Mouse (Mus musculus): ENCODE measurements around the gene Unc119b. TPM values are rescaled to one million over a fixed set of nuclear protein-coding genes. Genes with fewer than 3 reads are reported as not detected.
"Not testable (repeated sequence)": the region's sequence is repeated elsewhere in the genome, so short reads cannot be mapped to it uniquely, and the experiment has no call there.

Unc119b gene
- polyA plus RNA-seq, 1 experiment from 2014 or later, result 37.2 TPM

DNA sequence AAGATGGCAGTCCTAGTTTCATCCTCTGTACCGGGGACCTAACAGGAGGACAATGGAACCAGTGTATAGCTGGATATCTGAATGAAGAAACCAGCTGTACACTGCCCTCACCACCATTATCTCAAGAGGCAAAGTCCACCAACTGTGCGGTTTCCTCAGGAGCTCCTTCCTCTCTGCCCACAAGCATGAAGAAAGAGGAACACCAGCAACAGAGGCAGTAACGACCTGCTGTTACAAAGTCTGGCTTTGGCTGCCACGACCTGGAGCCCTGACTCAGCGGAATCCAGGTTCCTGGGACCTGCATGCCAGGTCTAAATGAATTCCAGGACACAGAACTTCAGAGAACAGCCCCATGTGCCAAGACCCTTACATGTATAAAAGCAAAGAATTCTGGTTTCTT, 21.1 kb upstream of the Unc119b start:
- no peaks in the 10 kb centered on the region for H3K9me3 ChIP-seq
- H3K27ac ChIP-seq (replicated peaks), result no peak overlapping the region
- ATAC-seq (ENCODE audit: low read depth), result no peak
- H3K36me3 ChIP-seq, result peaks cover 4% of the 10 kb centered on the region
- peaks cover 68% of the 10 kb centered on the region for H3K4me1 ChIP-seq (replicated peaks)
- 36% methylated on average over 5 of the region's 5 CpGs for WGBS
- peak overlapping the region; percentile 96 for H3K4me2 ChIP-seq
- peak overlapping the region; percentile 96 for H3K4me3 ChIP-seq
- H3K27me3 ChIP-seq, result no peaks in the 10 kb centered on the region
- H3K9ac ChIP-seq, result peak overlapping the region; percentile 97

GRCm38 (mm10) chr5:115155156-115155631, 20.4 kb upstream of the Unc119b start:
- H3K9ac ChIP-seq, result peak overlapping the region; percentile 97
- H3K4me3 ChIP-seq, result no peak overlapping the region; the same call in 1 of the 2 replicates
- 73% methylated on average over 13 of the region's 13 CpGs for WGBS
- no peaks in the 10 kb centered on the region for H3K27me3 ChIP-seq
- H3K36me3 ChIP-seq, result peaks cover 10% of the 10 kb centered on the region
- ATAC-seq (ENCODE audit: low read depth), result no peak
- peak overlapping the region; percentile 96 for H3K4me2 ChIP-seq
- H3K4me1 ChIP-seq (replicated peaks), result peaks cover 66% of the 10 kb centered on the region
- no peaks in the 10 kb centered on the region for H3K9me3 ChIP-seq
- H3K27ac ChIP-seq (replicated peaks), result no peak overlapping the region

- no peak overlapping the region for H3K4me2 ChIP-seq
- 71% methylated on average over 8 of the region's 8 CpGs for WGBS
- H3K4me3 ChIP-seq, result no peak overlapping the region
- ATAC-seq (ENCODE audit: low read depth), result no peak
- H3K9ac ChIP-seq, result peak overlapping the region; percentile 26; the same call in 1 of the 2 replicates
- H3K4me1 ChIP-seq (replicated peaks), result peaks cover 58% of the 10 kb centered on the region
- peak overlapping the region; percentile 18; the same call in 1 of the 2 replicates for H3K27ac ChIP-seq (replicated peaks)
- H3K27me3 ChIP-seq, result no peaks in the 10 kb centered on the region
- H3K36me3 ChIP-seq, result peaks cover 37% of the 10 kb centered on the region
- no peaks in the 10 kb centered on the region; the same call in 1 of the 2 replicates for H3K9me3 ChIP-seq
Measured at GRCm38 (mm10) chr5:115152132-115152956, 17.6 kb upstream of the Unc119b start.

GRCm38 (mm10) chr5:115151457-115151856, 16.7 kb upstream of the Unc119b start:
- no peak for ATAC-seq (ENCODE audit: low read depth)
- H3K9me3 ChIP-seq, result no peaks in the 10 kb centered on the region; the same call in 1 of the 2 replicates

GRCm38 (mm10) chr5:115150991-115151390, 16.2 kb upstream of the Unc119b start:
- H3K27me3 ChIP-seq, result no peaks in the 10 kb centered on the region
- H3K4me1 ChIP-seq (replicated peaks), result peaks cover 44% of the 10 kb centered on the region
- 82% methylated on average over 5 of the region's 5 CpGs for WGBS
- no peak overlapping the region for H3K4me3 ChIP-seq
- H3K27ac ChIP-seq (replicated peaks), result no peak overlapping the region
- no peak overlapping the region for H3K4me2 ChIP-seq
- no peaks in the 10 kb centered on the region; the same call in 1 of the 2 replicates for H3K9me3 ChIP-seq
- no peak for ATAC-seq (ENCODE audit: low read depth)
- no peak overlapping the region for H3K9ac ChIP-seq
- peaks cover 51% of the 10 kb centered on the region for H3K36me3 ChIP-seq

More at GRCm38 (mm10) chr5:115151457-115151856, 16.7 kb upstream of the Unc119b start:
- H3K4me1 ChIP-seq (replicated peaks), result peaks cover 49% of the 10 kb centered on the region
- H3K27me3 ChIP-seq, result no peaks in the 10 kb centered on the region
- H3K4me2 ChIP-seq, result no peak overlapping the region
- H3K27ac ChIP-seq (replicated peaks), result 0 out of 2 replicates have a peak overlapping the region, but pooled peaks have one; percentile 33
- H3K4me3 ChIP-seq, result no peak overlapping the region
- no peak overlapping the region for H3K9ac ChIP-seq
- WGBS, result 89% methylated on average over 13 of the region's 13 CpGs
- peaks cover 46% of the 10 kb centered on the region for H3K36me3 ChIP-seq

DNA sequence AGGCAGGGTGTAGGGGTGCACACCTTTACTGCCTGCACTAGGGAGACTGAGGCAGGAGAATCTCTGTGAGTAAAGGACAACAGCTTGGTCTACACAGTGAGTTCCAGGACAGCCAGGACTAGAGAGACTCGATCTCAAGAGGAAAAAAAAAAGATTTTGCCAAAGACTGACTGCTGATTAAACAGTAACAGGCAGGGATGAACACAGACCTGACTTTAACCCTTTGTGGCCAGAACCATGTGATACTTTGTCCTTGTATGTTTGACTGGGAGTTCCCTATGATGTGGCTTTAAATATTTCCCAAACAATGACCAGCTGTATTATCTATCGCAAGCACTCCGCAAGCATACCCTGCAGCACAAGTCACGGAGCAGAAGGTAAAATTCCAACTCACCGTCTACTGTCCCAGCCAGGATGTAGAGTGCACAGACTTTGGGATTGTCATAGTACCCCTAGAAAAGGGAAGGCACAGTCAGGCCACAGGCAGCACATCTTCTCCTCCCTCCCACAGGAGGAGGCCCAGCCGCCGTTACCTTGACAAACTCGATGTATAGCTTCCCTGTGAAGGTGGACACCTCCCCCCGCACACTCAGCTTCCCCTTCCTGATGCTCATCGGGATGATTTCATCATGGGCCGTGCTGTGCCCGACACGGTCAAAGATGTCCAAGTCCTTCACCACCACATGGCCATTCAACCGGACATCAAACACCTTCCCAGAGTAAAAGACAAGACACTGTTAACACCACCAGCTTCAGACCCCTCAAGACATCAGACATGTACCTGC, 15.1 kb upstream of the Unc119b start:
- H3K4me1 ChIP-seq (replicated peaks), result peaks cover 33% of the 10 kb centered on the region
- no peaks in the 10 kb centered on the region for H3K27me3 ChIP-seq
- no peak overlapping the region for H3K4me3 ChIP-seq
- no peak overlapping the region for H3K27ac ChIP-seq (replicated peaks)
- ATAC-seq (ENCODE audit: low read depth), result no peak
- peaks cover 61% of the 10 kb centered on the region for H3K36me3 ChIP-seq
- WGBS, result 96% methylated on average over 14 of the region's 14 CpGs
- no peaks in the 10 kb centered on the region; the same call in 1 of the 2 replicates for H3K9me3 ChIP-seq
- H3K9ac ChIP-seq, result no peak overlapping the region
- H3K4me2 ChIP-seq, result no peak overlapping the region

DNA sequence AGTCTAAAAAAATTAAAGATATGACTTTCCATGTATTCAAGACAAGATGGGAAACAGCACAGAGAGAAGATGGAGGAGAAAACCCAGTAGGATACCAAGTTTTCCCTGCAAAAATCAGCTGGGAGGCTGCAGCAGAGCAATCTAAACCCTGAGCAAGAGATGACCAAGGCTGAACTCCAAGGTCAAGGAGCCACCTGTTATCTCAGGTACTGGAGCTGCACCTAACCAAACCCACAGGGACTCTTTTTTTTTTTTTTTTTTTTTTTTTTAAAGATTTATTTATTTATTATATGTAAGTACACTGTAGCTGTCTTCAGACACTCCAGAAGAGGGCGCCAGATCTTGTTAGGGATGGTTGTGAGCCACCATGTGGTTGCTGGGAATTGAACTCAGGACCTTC, 14.1 kb upstream of the Unc119b start:
- no CpG with 5 or more reads among the region's 1 CpGs for WGBS
- H3K4me2 ChIP-seq; H3K27me3 ChIP-seq; H3K9me3 ChIP-seq; H3K27ac ChIP-seq (replicated peaks); H3K4me3 ChIP-seq; H3K9ac ChIP-seq; ATAC-seq (ENCODE audit: low read depth): not testable (repeated sequence)
- Histone ChIP-seq H3K4me1 (replicated peaks) (peaks cover 23% of the 10 kb centered on the region), H3K36me3 (peaks cover 71% of the 10 kb centered on the region)

GRCm38 (mm10) chr5:115148378-115148777, 13.6 kb upstream of the Unc119b start:
- Histone ChIP-seq H3K36me3 (peaks cover 75% of the 10 kb centered on the region), H3K27me3 (no peaks in the 10 kb centered on the region), H3K9me3 (no peaks in the 10 kb centered on the region; the same call in 1 of the 2 replicates), H3K9ac (no peak overlapping the region), H3K4me1 (replicated peaks) (peaks cover 18% of the 10 kb centered on the region), H3K4me2 (no peak overlapping the region), H3K4me3 (no peak overlapping the region), H3K27ac (replicated peaks) (no peak overlapping the region)
- 91% methylated on average over 8 of the region's 8 CpGs for WGBS
- ATAC-seq (ENCODE audit: low read depth), result no peak

GRCm38 (mm10) chr5:115147388-115147787, 12.6 kb upstream of the Unc119b start:
- no peak overlapping the region for H3K4me2 ChIP-seq
- no peak overlapping the region for H3K27ac ChIP-seq (replicated peaks)
- H3K4me3 ChIP-seq, result no peak overlapping the region
- ATAC-seq (ENCODE audit: low read depth), result no peak
- H3K9ac ChIP-seq, result no peak overlapping the region
- peaks cover 8% of the 10 kb centered on the region for H3K4me1 ChIP-seq (replicated peaks)
- WGBS, result 87% methylated on average over 3 of the region's 3 CpGs
- H3K27me3 ChIP-seq, result no peaks in the 10 kb centered on the region
- H3K36me3 ChIP-seq, result peaks cover 79% of the 10 kb centered on the region
- H3K9me3 ChIP-seq, result no peaks in the 10 kb centered on the region; the same call in 1 of the 2 replicates

DNA sequence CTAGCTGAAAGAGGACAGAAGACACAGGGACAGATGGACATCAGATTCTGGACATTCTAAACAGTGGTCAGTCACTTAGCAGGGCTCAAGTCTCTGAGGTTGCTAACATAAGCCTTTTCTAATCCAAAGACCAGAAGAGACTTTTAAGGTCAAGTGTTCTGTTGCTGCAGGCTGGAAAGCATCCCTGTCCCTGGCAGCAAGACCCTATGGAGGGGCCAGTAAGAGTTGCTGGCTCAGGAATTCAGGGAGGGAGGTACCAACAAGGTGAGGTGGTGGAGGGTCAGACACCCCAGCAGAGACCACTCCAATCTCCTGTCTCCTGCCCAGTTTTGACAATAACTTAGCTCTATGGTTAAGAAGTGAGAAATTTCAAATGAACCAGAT, 12.0 kb upstream of the Unc119b start:
- ATAC-seq (ENCODE audit: low read depth), result no peak
- Histone ChIP-seq H3K9me3 (no peaks in the 10 kb centered on the region; the same call in 1 of the 2 replicates), H3K36me3 (peaks cover 79% of the 10 kb centered on the region), H3K27ac (replicated peaks) (no peak overlapping the region), H3K4me1 (replicated peaks) (peaks cover 3% of the 10 kb centered on the region; the same call in 1 of the 2 replicates), H3K4me2 (no peak overlapping the region), H3K9ac (no peak overlapping the region), H3K27me3 (no peaks in the 10 kb centered on the region), H3K4me3 (no peak overlapping the region)

GRCm38 (mm10) chr5:115145976-115146746, 11.4 kb upstream of the Unc119b start:
- ATAC-seq (ENCODE audit: low read depth), result no peak
- H3K27me3 ChIP-seq, result no peaks in the 10 kb centered on the region
- H3K9me3 ChIP-seq, result no peaks in the 10 kb centered on the region; the same call in 1 of the 2 replicates
- H3K36me3 ChIP-seq, result peaks cover 79% of the 10 kb centered on the region
- no peak overlapping the region for H3K4me3 ChIP-seq
- H3K4me1 ChIP-seq (replicated peaks), result no peaks in the 10 kb centered on the region
- H3K9ac ChIP-seq, result no peak overlapping the region
- H3K27ac ChIP-seq (replicated peaks), result no peak overlapping the region
- H3K4me2 ChIP-seq, result no peak overlapping the region
- WGBS, result 87% methylated on average over 6 of the region's 6 CpGs
